Mouse (Mus musculus) intestine, embryonic 15.5 days (tissue): ENCODE measurements around the gene Fam189a2. TPM values are rescaled to one million over a fixed set of nuclear protein-coding genes. Genes with fewer than 3 reads are reported as not detected.

Experiments used
- ATAC-seq: fragments of 200-750 bp; cut with Nextera tagmentation; 2 replicates; pipeline ENCODE4 v1.8.0; 2017; ENCODE audit warnings: moderate TSS enrichment, moderate library complexity
- H3K27ac ChIP-seq: fragments of 300-500 bp; sonication (generic); 2 replicates; pipeline ENCODE4 v1.5.1; 2015; ENCODE audit warnings: mild to moderate bottlenecking, inconsistent platforms
- H3K27me3 ChIP-seq: fragments of 300-500 bp; sonication (generic); replicated peaks from 2 replicates; pipeline ENCODE4 v1.6.1; 2015; ENCODE audit warnings: inconsistent platforms
- H3K36me3 ChIP-seq: fragments of 300-500 bp; sonication (generic); 2 replicates; pipeline ENCODE4 v1.6.1; 2015; ENCODE audit warnings: inconsistent platforms
- H3K4me1 ChIP-seq: fragments of 300-500 bp; sonication (generic); replicated peaks from 2 replicates; pipeline ENCODE4 v1.6.1; 2015; ENCODE audit warnings: inconsistent platforms
- H3K4me2 ChIP-seq: fragments of 300-500 bp; sonication (generic); replicated peaks from 2 replicates; pipeline ENCODE4 v1.6.1; 2015; ENCODE audit warnings: mild to moderate bottlenecking, inconsistent platforms
- H3K4me3 ChIP-seq: fragments of 300-500 bp; sonication (generic); replicated peaks from 2 replicates; pipeline ENCODE4 v1.5.1; 2015; ENCODE audit warnings: inconsistent platforms
- H3K9ac ChIP-seq: fragments of 300-500 bp; sonication (generic); 2 replicates; pipeline ENCODE4 v1.6.1; 2015; ENCODE audit warnings: inconsistent platforms
- H3K9me3 ChIP-seq: fragments of 300-500 bp; sonication (generic); 2 replicates; pipeline ENCODE4 v1.6.1; 2016; ENCODE audit warnings: inconsistent platforms
- WGBS: fragments of 180-500 bp; shearing (Covaris S2); methylation state at CpG from one replicate; pipeline ENCODE4 v1.1.7; 2015; 5-methylcytosine and 5-hydroxymethylcytosine counted together
- polyA plus RNA-seq: library from polyadenylated mRNA; unstranded; fragments of >200 nt; fragmentation: Nextera tagmentation; extraction: Ambion mirVana; gene quantifications from 2 replicates; pipeline ENCODE4 v1.2.1, GENCODE M21; 2015

Gene Fam189a2
- polyA plus RNA-seq, 1 experiment from 2014 or later = 0.80 TPM

DNA sequence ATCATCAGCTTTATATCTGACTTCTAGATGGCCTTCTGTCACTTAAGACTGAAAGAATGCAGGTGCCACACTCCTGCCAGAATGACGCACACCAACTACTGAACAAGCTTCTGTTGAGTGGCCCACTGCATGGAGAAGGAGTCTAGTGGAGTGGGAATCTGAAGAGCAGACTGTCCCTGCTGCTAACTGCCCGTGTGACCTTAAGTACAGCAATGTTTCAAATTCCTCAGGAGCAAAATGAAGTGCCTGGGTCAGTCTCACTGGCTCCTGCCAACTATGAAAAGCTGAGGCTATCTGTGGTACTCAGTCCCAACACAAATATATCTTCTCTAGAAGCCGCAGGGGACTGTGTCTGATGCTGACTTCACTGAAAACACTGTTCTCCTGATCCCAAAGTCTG, 18.5 kb upstream of the Fam189a2 start:
- 82% methylated on average over 3 of the region's 3 CpGs for WGBS
- Histone ChIP-seq H3K27ac (no peak overlapping the region), H3K9ac (no peak overlapping the region), H3K9me3 (no peaks in the 10 kb centered on the region), H3K36me3 (no peaks in the 10 kb centered on the region), H3K4me3 (no peak overlapping the region), H3K27me3 (no peaks in the 10 kb centered on the region), H3K4me2 (no peak overlapping the region), H3K4me1 (peaks cover 8% of the 10 kb centered on the region; the same call in 1 of the 2 replicates)
- ATAC-seq = no peak

DNA sequence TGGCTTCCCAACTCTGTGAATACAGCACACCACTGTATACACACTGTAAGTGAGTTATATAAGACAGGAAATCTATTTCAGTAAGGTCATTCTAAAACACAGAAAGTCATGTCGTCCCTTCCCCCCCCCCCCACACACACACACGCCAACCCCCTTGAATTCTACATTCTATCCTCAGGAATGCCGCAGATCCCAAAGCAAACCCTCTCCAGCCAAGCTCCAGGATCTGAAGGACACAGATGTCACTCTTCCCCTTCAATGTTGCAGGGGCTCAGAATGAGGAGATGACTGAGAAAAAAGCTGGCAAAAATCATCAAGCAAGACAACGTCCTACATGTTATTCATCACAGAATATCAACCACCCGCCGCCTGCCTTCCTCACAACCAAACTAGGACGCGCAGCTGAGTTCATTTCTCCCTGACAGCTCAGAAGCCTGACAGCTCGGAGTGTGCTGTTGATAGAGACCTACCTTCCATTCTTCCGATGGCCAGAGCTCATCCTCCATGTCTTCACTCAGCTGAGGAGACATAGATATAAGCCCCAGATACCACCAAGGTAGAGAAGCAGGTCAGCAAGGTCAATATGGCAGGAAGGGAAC, 15.7 kb upstream of the Fam189a2 start:
- Histone ChIP-seq H3K36me3 (no peaks in the 10 kb centered on the region), H3K27ac (no peak overlapping the region), H3K4me1 (no peaks in the 10 kb centered on the region), H3K27me3 (no peaks in the 10 kb centered on the region), H3K9ac (no peak overlapping the region), H3K9me3 (no peaks in the 10 kb centered on the region), H3K4me2 (no peak overlapping the region), H3K4me3 (no peak overlapping the region)
- 84% methylated on average over 10 of the region's 10 CpGs for WGBS
- no peak for ATAC-seq

DNA sequence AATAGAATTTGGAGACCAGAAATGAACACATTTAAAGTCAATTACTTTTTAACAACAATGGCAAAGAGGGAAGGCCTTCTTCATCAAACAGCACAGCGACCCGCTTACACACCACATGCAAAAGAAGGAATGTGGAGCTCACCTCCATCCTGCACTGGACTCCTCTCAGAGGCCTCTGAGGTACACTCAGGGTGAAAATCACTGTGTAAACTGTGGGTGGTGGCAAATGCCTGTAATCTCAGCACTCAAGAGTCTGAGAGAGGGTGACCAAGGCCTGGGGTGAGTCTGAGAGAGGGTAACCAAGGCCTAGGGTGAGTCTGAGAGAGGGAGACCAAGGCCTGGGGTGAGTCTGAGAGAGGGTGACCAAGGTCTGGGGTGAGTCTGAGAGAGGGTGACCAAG, 11.6 kb upstream of the Fam189a2 start:
- Histone ChIP-seq H3K27ac (no peak overlapping the region), H3K4me2 (no peak overlapping the region), H3K9me3 (no peaks in the 10 kb centered on the region), H3K27me3 (no peaks in the 10 kb centered on the region), H3K36me3 (no peaks in the 10 kb centered on the region), H3K9ac (no peak overlapping the region), H3K4me3 (no peak overlapping the region), H3K4me1 (no peaks in the 10 kb centered on the region)
- 97% methylated on average over 2 of the region's 2 CpGs for WGBS
- no peak for ATAC-seq

DNA sequence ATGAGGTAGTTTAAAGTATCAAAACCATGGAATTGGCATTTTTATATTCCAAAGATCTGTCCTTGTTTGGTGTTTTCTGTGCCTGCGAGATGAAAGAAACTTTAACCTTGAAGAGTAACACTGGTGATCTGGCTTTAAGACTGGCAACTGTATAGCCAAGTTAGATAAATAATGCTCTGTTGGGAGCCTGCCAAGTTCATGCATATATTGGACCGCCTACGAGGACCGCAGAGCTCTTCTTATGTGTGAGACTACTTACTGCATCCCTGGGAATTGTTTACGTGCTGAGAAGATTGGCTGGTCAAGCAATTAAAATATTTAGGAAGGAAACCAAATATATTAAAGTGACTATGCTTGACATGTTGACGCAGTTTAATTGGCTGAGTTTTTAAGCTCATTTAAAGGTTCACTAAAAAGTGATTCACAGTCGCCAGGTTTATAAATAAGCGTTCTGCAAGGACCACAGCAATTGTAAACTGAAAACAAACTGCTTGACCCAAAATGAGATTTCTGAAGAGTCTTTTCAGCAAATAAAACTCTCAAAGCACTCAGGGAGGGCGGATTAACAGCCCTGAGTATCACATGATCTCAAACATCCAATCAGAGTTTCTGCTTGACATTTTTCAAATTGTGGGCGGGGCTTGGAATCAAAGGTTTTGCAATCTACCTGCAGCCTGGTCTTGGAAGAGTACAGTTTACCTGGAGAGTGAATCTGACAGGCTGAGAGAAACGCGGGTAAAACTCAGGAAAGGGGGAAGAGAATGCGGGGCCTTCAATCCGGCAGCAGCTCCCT, 8.4 kb upstream of the Fam189a2 start:
- Histone ChIP-seq H3K9ac (no peak overlapping the region), H3K36me3 (no peaks in the 10 kb centered on the region), H3K9me3 (no peaks in the 10 kb centered on the region), H3K4me3 (no peak overlapping the region), H3K27me3 (no peaks in the 10 kb centered on the region), H3K4me2 (no peak overlapping the region), H3K27ac (no peak overlapping the region), H3K4me1 (no peaks in the 10 kb centered on the region)
- WGBS = 60% methylated on average over 14 of the region's 14 CpGs
- no peak for ATAC-seq

DNA sequence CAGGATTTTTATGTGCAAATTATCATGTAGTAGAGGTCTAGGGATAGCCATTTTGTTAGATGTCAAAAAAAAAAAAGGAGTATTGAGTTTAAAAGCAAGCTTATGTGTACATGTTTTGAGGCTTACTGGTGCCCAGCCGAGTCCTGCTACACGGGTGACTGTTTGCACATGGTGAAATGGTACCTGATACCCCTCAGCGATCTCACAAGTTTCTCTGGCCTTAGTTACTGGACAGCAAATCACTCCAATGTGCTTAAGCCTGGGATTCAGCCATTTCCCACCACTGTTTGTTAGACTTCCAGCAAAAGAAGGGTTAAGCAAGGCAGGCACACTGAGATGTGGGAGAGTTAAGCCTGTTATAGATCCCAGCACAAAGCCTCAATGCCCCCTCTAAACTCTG, 3.5 kb upstream of the Fam189a2 start:
- no peak for ATAC-seq
- no peaks in the 10 kb centered on the region for H3K36me3 ChIP-seq
- WGBS = 82% methylated on average over 3 of the region's 3 CpGs
- peaks cover 15% of the 10 kb centered on the region for H3K27me3 ChIP-seq
- H3K4me1 ChIP-seq = peaks cover 6% of the 10 kb centered on the region; the same call in 1 of the 2 replicates
- no peak overlapping the region for H3K4me3 ChIP-seq
- H3K27ac ChIP-seq = no peak overlapping the region
- no peak overlapping the region for H3K9ac ChIP-seq
- H3K4me2 ChIP-seq = no peak overlapping the region
- no peaks in the 10 kb centered on the region for H3K9me3 ChIP-seq

DNA sequence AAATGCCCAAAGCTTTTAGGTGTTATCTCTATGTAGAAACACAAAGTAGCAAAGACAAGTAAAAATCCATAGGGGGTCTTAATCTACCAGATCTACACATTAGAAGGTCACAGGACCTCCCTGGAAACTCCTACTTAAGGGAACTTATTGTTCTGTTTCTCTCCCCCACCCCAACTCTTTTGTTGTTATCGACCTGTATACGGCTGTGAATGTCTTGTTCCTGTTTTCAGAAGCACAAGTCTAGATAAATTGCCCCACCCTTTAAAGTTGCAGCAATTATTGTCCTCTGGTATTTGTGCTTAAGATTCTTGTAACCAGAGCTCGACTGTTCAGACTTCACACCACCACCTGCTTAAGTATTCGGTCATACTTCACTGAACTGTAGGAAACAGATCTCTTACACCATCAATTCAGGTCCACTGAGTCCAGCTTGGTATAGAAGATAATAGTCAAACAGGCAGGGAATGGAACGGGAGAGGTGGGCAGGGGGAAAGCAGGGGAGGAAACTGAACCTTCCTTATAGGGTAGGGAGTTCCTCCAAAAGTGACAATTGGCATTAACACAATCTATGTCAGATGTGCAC, 1.9 kb upstream of the Fam189a2 start:
- no peak for ATAC-seq
- Histone ChIP-seq H3K36me3 (no peaks in the 10 kb centered on the region), H3K4me3 (no peak overlapping the region), H3K9ac (no peak overlapping the region), H3K27ac (no peak overlapping the region), H3K27me3 (peaks cover 18% of the 10 kb centered on the region), H3K4me2 (no peak overlapping the region), H3K9me3 (no peaks in the 10 kb centered on the region), H3K4me1 (peaks cover 6% of the 10 kb centered on the region; the same call in 1 of the 2 replicates)
- 61% methylated on average over 5 of the region's 5 CpGs for WGBS

DNA sequence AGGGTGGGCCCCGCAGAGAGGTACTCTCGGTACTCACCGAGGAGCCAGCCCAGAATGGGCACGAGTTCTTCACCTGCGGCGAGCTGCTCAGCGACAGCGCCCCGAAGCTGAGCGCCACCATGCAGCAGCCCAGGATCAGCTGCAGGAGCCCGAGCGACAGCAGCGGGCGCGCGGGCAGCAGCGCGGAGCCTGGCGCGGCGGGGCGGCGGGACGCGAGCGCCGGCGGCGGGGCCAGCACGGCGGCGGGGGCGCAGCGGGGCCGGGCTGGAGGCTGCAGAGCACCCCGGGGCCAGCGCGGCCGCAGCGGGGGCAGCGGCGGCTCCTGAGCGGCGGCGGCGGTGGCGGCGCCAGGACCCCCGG, 328 bp downstream of the Fam189a2 start:
- Histone ChIP-seq H3K27me3 (peaks cover 18% of the 10 kb centered on the region), H3K4me3 (peak overlapping the region; percentile 65), H3K4me1 (peaks cover 6% of the 10 kb centered on the region; the same call in 1 of the 2 replicates), H3K9ac (peak overlapping the region; percentile 55), H3K36me3 (no peaks in the 10 kb centered on the region), H3K27ac (no peak overlapping the region), H3K9me3 (no peaks in the 10 kb centered on the region), H3K4me2 (peak overlapping the region; percentile 95)
- ATAC-seq = peak; percentile 81
- under 1% methylated on average over 21 of the region's 49 CpGs for WGBS

DNA sequence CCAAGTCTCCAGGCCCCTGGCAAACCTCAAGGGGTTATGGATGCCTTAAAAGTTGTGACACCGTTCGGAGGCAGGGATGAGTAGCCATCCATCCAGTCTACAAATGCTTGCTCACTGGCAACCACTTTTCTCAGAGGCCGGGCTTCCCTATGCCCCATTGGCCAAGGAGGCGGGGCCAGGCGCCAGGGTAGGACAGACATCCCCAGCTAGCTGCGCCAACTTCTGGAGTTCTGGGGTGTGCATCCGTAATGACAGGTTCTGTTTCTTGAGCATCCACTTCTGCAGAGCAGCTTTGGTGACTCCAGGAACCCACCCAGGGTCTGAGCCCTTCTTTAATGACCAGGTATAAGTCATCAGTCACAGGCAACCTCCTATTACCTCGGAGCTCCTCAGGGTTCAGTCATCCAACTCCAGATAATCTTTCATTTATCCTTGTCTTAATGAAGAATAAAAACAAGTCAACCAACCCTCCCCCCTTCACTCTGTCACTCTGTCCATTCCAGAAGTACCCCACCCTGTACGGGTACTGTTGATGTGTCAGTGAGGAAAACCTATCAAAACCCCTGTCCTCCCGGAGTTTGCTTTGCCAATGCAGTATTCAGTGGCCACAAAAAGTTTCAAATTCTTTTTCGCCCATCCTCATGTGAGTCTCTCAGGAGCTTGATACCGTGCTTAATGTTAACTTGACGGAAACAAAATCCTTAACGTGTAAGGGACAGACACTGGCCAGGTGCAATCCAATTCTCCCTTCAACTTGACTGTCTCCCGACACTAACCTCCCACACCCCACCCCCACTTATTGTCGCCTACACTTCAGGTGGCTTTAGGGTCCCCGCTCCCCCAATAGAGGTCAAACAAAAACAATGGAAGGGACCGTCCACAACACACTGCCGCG, 956 bp downstream of the Fam189a2 start:
- peak overlapping the region; percentile 95 for H3K4me2 ChIP-seq
- 15% methylated on average over 20 of the region's 20 CpGs for WGBS
- no peaks in the 10 kb centered on the region for H3K36me3 ChIP-seq
- H3K9ac ChIP-seq = peak overlapping the region; percentile 55
- H3K4me3 ChIP-seq = peak overlapping the region; percentile 65
- no peaks in the 10 kb centered on the region for H3K9me3 ChIP-seq
- H3K27ac ChIP-seq = no peak overlapping the region
- H3K4me1 ChIP-seq = peaks cover 6% of the 10 kb centered on the region; the same call in 1 of the 2 replicates
- ATAC-seq = peak; percentile 49
- H3K27me3 ChIP-seq = peaks cover 18% of the 10 kb centered on the region

DNA sequence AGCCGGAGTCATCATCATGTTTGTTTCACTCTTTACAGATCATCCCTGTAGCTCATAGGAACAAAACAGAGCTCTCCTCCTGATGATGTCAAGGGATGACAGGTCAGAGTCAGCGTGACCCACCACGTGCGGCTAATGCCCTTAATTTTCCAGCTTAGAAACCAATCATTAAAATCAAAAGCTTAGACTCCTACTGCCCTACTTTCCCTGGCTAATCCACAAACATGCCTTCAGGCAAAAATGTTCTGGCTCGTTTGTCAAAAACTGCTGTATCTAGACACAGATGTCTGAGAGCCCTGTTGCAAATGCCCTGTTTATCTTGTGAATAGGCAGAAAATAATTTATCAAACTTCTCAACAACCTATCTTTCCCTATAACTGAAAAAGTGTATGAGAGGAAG, 4.9 kb downstream of the Fam189a2 start:
- H3K9ac ChIP-seq = no peak overlapping the region
- no peaks in the 10 kb centered on the region for H3K4me1 ChIP-seq
- H3K27me3 ChIP-seq = peaks cover 12% of the 10 kb centered on the region
- H3K4me3 ChIP-seq = no peak overlapping the region
- ATAC-seq = no peak
- 75% methylated on average over 5 of the region's 5 CpGs for WGBS
- no peaks in the 10 kb centered on the region for H3K36me3 ChIP-seq
- H3K4me2 ChIP-seq = no peak overlapping the region
- no peak overlapping the region for H3K27ac ChIP-seq
- no peaks in the 10 kb centered on the region for H3K9me3 ChIP-seq

DNA sequence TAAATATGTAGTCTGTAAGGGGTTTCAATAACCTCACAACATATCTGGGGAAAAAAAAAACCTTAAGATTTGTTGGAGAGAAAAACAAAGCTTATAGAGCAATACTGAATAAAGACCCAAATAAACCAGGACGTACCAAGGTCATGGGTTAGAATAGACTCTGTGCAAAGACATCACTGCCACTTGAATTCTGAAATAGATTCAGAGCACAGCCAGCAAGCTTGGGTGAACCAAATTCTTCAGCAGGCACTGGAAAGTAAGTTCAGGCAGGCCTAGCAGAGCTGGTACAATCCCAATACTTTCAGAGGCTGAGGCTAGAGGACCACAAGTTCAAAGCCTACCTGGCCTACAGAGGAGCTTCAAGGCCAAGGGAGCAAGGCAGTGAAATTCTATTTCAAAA, 6.2 kb downstream of the Fam189a2 start:
- no peaks in the 10 kb centered on the region for H3K36me3 ChIP-seq
- no peaks in the 10 kb centered on the region for H3K9me3 ChIP-seq
- no peak overlapping the region for H3K27ac ChIP-seq
- H3K9ac ChIP-seq = no peak overlapping the region
- H3K4me3 ChIP-seq = no peak overlapping the region
- H3K4me2 ChIP-seq = no peak overlapping the region
- WGBS = 85% methylated on average over 1 of the region's 1 CpGs
- no peaks in the 10 kb centered on the region for H3K4me1 ChIP-seq
- ATAC-seq = no peak
- 0 out of 2 replicates have a peak, but pooled peaks cover 6% of the 10 kb centered on the region for H3K27me3 ChIP-seq

DNA sequence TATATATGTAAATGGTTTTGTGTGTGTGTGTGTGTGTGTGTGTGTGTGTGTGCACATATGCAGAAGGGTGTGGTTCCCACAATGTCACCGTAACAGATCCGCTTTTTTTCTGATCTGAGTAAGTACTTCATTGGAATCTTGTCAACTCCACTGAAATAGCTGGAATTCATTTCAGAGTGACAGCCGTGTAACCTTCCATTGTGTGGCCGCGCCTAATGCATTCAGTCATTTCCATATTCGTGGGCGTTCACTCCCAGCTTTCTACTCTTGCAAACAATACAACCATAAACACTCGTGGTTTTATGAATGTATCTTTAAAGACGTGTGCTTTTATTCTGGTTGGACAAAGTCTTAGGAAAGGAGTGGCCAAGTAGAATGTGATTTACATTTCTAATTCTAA, 6.7 kb downstream of the Fam189a2 start:
- no peak overlapping the region for H3K27ac ChIP-seq
- H3K4me1 ChIP-seq = no peaks in the 10 kb centered on the region
- H3K36me3 ChIP-seq = no peaks in the 10 kb centered on the region
- no peak overlapping the region for H3K4me3 ChIP-seq
- WGBS = 82% methylated on average over 9 of the region's 9 CpGs
- no peaks in the 10 kb centered on the region for H3K9me3 ChIP-seq
- no peak for ATAC-seq
- 0 out of 2 replicates have a peak, but pooled peaks cover 3% of the 10 kb centered on the region for H3K27me3 ChIP-seq
- H3K4me2 ChIP-seq = no peak overlapping the region
- no peak overlapping the region for H3K9ac ChIP-seq

DNA sequence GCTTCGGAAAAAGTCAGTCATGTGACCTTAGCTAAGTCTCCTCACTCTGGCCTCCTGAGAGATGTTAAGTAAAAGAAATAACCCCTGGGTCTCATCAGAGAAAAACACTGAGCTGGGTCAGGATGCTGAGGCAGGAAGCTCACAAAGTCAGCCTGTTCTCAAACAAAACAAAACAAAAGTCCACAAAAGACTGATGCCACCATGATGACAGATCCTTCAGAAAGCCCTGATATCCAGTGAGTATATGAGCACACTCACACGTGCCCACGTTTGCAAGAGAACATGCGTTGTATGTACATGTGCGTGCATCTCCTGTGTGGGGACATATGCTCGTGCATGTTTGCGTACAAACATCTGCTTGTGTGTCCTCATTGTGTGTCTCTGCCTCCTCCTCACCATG, 7.5 kb downstream of the Fam189a2 start:
- H3K36me3 ChIP-seq = no peaks in the 10 kb centered on the region
- no peak for ATAC-seq
- H3K27ac ChIP-seq = no peak overlapping the region
- H3K9ac ChIP-seq = no peak overlapping the region
- no peaks in the 10 kb centered on the region for H3K9me3 ChIP-seq
- H3K27me3 ChIP-seq = 0 out of 2 replicates have a peak, but pooled peaks cover 2% of the 10 kb centered on the region
- no peaks in the 10 kb centered on the region for H3K4me1 ChIP-seq
- WGBS = 82% methylated on average over 7 of the region's 7 CpGs
- no peak overlapping the region for H3K4me3 ChIP-seq
- no peak overlapping the region for H3K4me2 ChIP-seq
